Mouse (Mus musculus) monocyte, adult 5-6 weeks (primary cell): ENCODE results near the gene Bicral. TPM values are rescaled to one million over a fixed set of nuclear protein-coding genes. Genes with fewer than 3 reads are reported as not detected.

Source experiments
- total RNA-seq: library from RNA; stranded (forward); fragments of 200-1000, 200-491, 200-594 nt; gene quantifications from 3 replicates; pipeline ENCODE4 v1.2.3, GENCODE M21; 2017

Bicral gene
- total RNA-seq, 1 experiment from 2014 or later, result 25.2 TPM

Other genes with a start within 250 kb of the Bicral start
- not detected in 3 replicates for gene Ptk7, start 229.0 kb downstream of the Bicral start, total RNA-seq
- 15.6 to 18.9 TPM (median 18.5 TPM) in 3 replicates for gene Klc4, start 212.5 kb downstream of the Bicral start, total RNA-seq
- 26.1 to 33.3 TPM (median 28.5 TPM) in 3 replicates for gene Mrpl2, start 212.3 kb downstream of the Bicral start, total RNA-seq
- 2.0 to 3.2 TPM (median 3.2 TPM) in 3 replicates for gene Cul7, start 208.1 kb downstream of the Bicral start, total RNA-seq
- 52.8 to 99.5 TPM (median 65.5 TPM) in 3 replicates for gene Rrp36, start 184.1 kb downstream of the Bicral start, total RNA-seq
- 79.9 to 102 TPM (median 82.5 TPM) in 3 replicates for gene Mea1, start 179.7 kb downstream of the Bicral start, total RNA-seq
- gene Klhdc3, start 177.6 kb downstream of the Bicral start, total RNA-seq, result 24.6 to 30.1 TPM (median 28.5 TPM) in 3 replicates
- 24.4 to 34.6 TPM (median 30.2 TPM) in 3 replicates for gene Ppp2r5d, start 153.4 kb downstream of the Bicral start, total RNA-seq
- gene Pex6, start 147.0 kb downstream of the Bicral start, total RNA-seq, result 5.4 to 11.1 TPM (median 10.3 TPM) in 3 replicates
- gene Gnmt, start 129.3 kb downstream of the Bicral start, total RNA-seq, result 2.2 to 3.4 TPM (median 3.1 TPM) in 3 replicates
- gene Cnpy3, start 106.3 kb downstream of the Bicral start, total RNA-seq, result 88.2 to 109 TPM (median 106 TPM) in 3 replicates
- gene Ptcra, start 94.8 kb downstream of the Bicral start, total RNA-seq, result 0.38 TPM in 1 of 3 replicates, not detected in the others
- gene 2310039H08Rik, start 85.8 kb downstream of the Bicral start, total RNA-seq, result 4.2 to 8.7 TPM (median 4.2 TPM) in 3 replicates
- gene Rpl7l1, start 75.8 kb downstream of the Bicral start, total RNA-seq, result 87.5 to 121 TPM (median 88.0 TPM) in 3 replicates
- gene Tbcc, start 32.2 kb upstream of the Bicral start, total RNA-seq, result 6.9 to 17.1 TPM (median 7.5 TPM) in 3 replicates
- gene Prph2, start 52.0 kb upstream of the Bicral start, total RNA-seq, result not detected in 3 replicates
- 45.5 to 87.7 TPM (median 46.5 TPM) in 3 replicates for gene Ubr2, start 152.1 kb upstream of the Bicral start, total RNA-seq